Comparison of ENCODE assay signal across 12 mouse cellular contexts in the genomic region with DNA sequence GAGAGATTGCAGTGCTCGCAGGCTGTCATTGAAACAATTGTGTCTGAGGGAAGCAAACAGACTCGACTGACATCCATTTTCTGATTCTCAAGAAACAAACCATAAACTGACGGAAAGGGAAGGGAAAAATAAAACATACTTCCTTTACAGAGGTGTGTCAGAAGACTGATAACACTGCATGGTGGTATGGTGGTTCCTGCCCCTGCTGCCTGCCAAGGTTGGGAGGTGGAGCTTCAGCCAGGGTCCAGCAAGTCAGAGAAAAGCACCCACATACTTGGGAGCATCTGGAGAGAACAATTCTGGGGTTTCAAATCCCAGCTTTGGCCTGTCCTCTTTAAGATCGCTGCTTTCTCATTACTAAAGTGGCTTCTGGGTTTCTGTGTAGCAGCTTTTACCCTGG.
"Had no signal": no experiment of that assay in that cellular context is flagged by ENCODE, and none has a peak within 500 bp of the region (broad histone marks: within the 10 kb centered on the region; RNA-seq: fewer than 3 reads in every experiment).

No protein-coding gene starts in this region.

- DNase-seq: retina, postnatal 1 day; right cerebral cortex, adult 18-20 months; right cerebral cortex, postnatal 14 days; right cerebral cortex, postnatal 25 days; right cerebral cortex, postnatal 4 days; spleen, adult 18-20 months; thymus, adult 18-20 months; thymus, adult 2 months; thymus, postnatal 14 days; thymus, postnatal 25 days; thymus, postnatal 36 days; thymus, postnatal 4 days had no signal
